In the genomic region with DNA sequence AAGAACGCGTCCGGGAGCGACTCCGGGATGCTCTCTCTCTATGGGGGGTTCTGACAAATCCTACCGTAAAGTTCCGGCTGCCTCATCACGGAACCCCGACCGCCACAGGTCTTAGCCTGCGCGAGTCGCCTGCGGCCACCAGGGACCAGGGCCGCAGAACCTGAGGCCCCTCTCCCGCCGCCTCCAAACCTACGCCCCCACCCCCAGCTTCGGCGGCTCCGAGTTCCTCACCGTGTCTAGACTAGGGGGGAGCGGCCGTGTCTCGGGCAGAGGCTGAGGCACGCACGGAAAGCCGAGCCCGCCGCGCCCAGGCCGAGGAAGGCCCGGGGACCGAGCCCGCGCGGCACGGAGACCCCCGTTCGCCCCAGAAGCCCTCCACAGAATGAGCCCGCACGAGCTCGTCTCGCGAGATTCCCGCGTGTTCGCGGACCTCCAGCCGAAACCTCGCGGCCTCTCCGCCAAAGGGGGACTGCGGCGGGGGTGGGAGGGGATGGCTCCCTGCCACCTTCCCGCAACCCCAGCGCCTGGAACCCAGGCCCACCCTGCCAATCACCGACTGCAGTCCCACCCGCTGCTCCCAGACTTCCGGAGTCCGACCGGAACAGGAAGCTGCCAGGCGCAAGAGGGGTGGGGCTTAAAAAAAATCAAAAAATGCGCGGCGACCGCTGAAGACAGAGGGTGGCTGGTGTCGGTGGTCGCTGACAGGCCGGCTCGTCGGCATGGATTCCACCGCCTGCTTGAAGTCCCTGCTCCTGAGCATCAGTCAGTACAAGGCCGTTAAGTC, we compare ENCODE assay signal across 8 mouse cellular contexts. TPM values are rescaled to one million over a fixed set of nuclear protein-coding genes. Genes with fewer than 3 reads are reported as not detected.
DNase-seq lines count a peak whose midpoint lies in the region; ATAC-seq and TF ChIP-seq lines count a peak whose summit lies in the region.

Gene Dzip3 (minus strand): TSS at position 607 of the 784 bp plus-strand sequence.
Gene Cip2a (plus strand): TSS at position 627 of the 784 bp plus-strand sequence.

- peak within 1 kb of the TSS; percentile 59 for H3K4me3 ChIP-seq in cortical plate, adult 2 months (ENCODE audit: insufficient read depth, low read length)

- peak; percentile 63 for ATAC-seq in activated CD4-positive, CD25-positive, alpha-beta regulatory T cell, adult 4 months
- peak; percentile 59 for ATAC-seq in inflammation-experienced regulatory T-cells, adult 6 months
- peak; percentile 91 for ATAC-seq in megakaryocyte-erythroid progenitor cell, adult 5-6 weeks (replicated peaks; ENCODE audit: low FRiP score, low TSS enrichment, poor library complexity, severe bottlenecking)

- peak within 1 kb of the TSS; percentile 65 for H3K27ac ChIP-seq in cortical plate, adult 2 months (ENCODE audit: insufficient read depth, low read length)

- intact Hi-C loops in left cerebral cortex, postnatal 10 days (cut with DNase I): no loop called here

- peak; percentile 52; the same call in 1 of the 2 replicates for TF ChIP-seq POLR2A in cortical plate, adult 2 months (IDR thresholded peaks at IDR 0.05; ENCODE audit: extremely low read depth, insufficient read depth, low read length)

- peaks cover 1% of the 10 kb centered on the region; the same call in 1 of the 2 replicates for H3K4me1 ChIP-seq in cortical plate, adult 2 months (ENCODE audit: control insufficient read depth, insufficient read depth, low read length)

- DNase-seq in gastrocnemius, postnatal 10 days: peak; percentile 89
- peak; percentile 92 to 97 for DNase-seq in left cerebral cortex, postnatal 10 days (ENCODE audit: extremely low spot score in 1 of 2, low spot score in 2 of 2)
- peak; percentile 86 for DNase-seq in right cerebral cortex, postnatal 25 days
- DNase-seq in urinary bladder, postnatal 4 days (ENCODE audit: low spot score in 2 of 2): peak; percentile 92 to 93

- TF ChIP-seq CTCF in cortical plate, adult 2 months (IDR thresholded peaks at IDR 0.05; ENCODE audit: extremely low read depth, insufficient read depth, low read length): no peak

RNA-seq across cellular contexts. Expression of gene Dzip3, which starts in this region (rescaled TPM):
- 1 to 10 TPM; 3.8 to 4.1 TPM for polyA plus RNA-seq in activated CD4-positive, CD25-positive, alpha-beta regulatory T cell, adult 4 months (2017; shearing (Covaris generic))
- 54.2 and 62.9 TPM in 2 replicates for polyA plus RNA-seq in cortical plate, adult 2 months (2012; rRNA removed)
- 1 to 10 TPM; 7.2 to 8.5 TPM for total RNA-seq in gastrocnemius, postnatal 10 days (2021)
- 1 to 10 TPM; 4.3 to 6.2 (median 4.5) TPM for polyA plus RNA-seq in inflammation-experienced regulatory T-cells, adult 6 months (2017; shearing (Covaris generic))
- total RNA-seq in left cerebral cortex, postnatal 10 days (2021): 10 to 100 TPM; 87.2 to 92.9 TPM
- total RNA-seq in megakaryocyte-erythroid progenitor cell, adult 5-6 weeks (2014; fragmentation: Nextera tagmentation): 27.4 and 29.4 TPM in 2 replicates
- 30.4 and 36.9 TPM in 2 replicates for total RNA-seq in megakaryocyte-erythroid progenitor cell, adult 5-6 weeks (2017)

RNA-seq across cellular contexts. Expression of gene Cip2a, which starts in this region (rescaled TPM):
- 10 to 100 TPM; 11.4 to 13.6 TPM for polyA plus RNA-seq in activated CD4-positive, CD25-positive, alpha-beta regulatory T cell, adult 4 months (2017; shearing (Covaris generic))
- 1.9 and 2.1 TPM in 2 replicates for polyA plus RNA-seq in cortical plate, adult 2 months (2012; rRNA removed)
- 1 to 10 TPM; 3.5 to 6.9 TPM for total RNA-seq in gastrocnemius, postnatal 10 days (2021)
- 10 to 100 TPM in 1 of 3 experiments, 1 to 10 TPM in 2; 3.5 to 29.1 (median 6.2) TPM for polyA plus RNA-seq in inflammation-experienced regulatory T-cells, adult 6 months (2017; shearing (Covaris generic))
- total RNA-seq in left cerebral cortex, postnatal 10 days (2021): 1 to 10 TPM; 3.6 to 5.3 TPM
- total RNA-seq in megakaryocyte-erythroid progenitor cell, adult 5-6 weeks (2014; fragmentation: Nextera tagmentation): 38.4 and 49.3 TPM in 2 replicates
- 87.4 and 92.6 TPM in 2 replicates for total RNA-seq in megakaryocyte-erythroid progenitor cell, adult 5-6 weeks (2017)

Comparison
In these comparisons a context has a peak if more than half of its experiments do, and no peak if none do; other contexts are left out.
1. Peak in every context shown above with its lines: DNase-seq, ATAC-seq, H3K4me3 ChIP-seq and H3K27ac ChIP-seq.
2. RNA of gene Cip2a (total RNA-seq): 38.4 to 92.6 TPM in megakaryocyte-erythroid progenitor cell, adult 5-6 weeks; 3.5 to 6.9 TPM in gastrocnemius, postnatal 10 days and 3.6 to 5.3 TPM in left cerebral cortex, postnatal 10 days; every median in the first group is over 4 times any median in the second.